Mouse (Mus musculus) ES-Bruce4 (cell line): ENCODE measurements around the gene Tmem97.

Experiments used
- CTCF ChIP-seq: IDR thresholded peaks from one replicate; pipeline ENCODE4 v1.8.1; 2011; ENCODE audit warnings: low read depth, low read length
- EP300 ChIP-seq: IDR thresholded peaks from 2 replicates; pipeline ENCODE4 v1.6.1; 2011; ENCODE audit warnings: low read depth, low read length; ENCODE audit not compliant: insufficient read depth
- POLR2A ChIP-seq: IDR thresholded peaks from one replicate; pipeline ENCODE4 v1.8.1; 2011; ENCODE audit warnings: low read length; ENCODE audit not compliant: insufficient read depth

GRCm38 (mm10) chr11:78556070-78556469 is 5.5 kb upstream of the Tmem97 start:
- TF ChIP-seq CTCF (no peak), POLR2A (no peak), EP300 (no peak)
